In genomic region chr9:44610371-44610770, GRCm38 (mm10) we compare ENCODE assay signal across 34 mouse cellular contexts. TPM values are rescaled to one million over a fixed set of nuclear protein-coding genes. Genes with fewer than 3 reads are reported as not detected.
"Had no signal": no experiment of that assay in that cellular context is flagged by ENCODE, and none has a peak within 500 bp of the region (broad histone marks: within the 10 kb centered on the region; RNA-seq: fewer than 3 reads in every experiment).

No protein-coding gene starts in this region.

- H3K27me3 ChIP-seq: heart, embryonic 12.5 days; hindbrain, embryonic 12.5 days; intestine, embryonic 15.5 days; limb, embryonic 13.5 days; limb, embryonic 15.5 days; liver, embryonic 12.5 days had no signal

- H3K27ac ChIP-seq: heart, embryonic 10.5 days; hindbrain, embryonic 10.5 days; hindbrain, embryonic 12.5 days; hindbrain, embryonic 14.5 days; intestine, embryonic 15.5 days; layer of hippocampus, adult 2 months; limb, embryonic 13.5 days; limb, embryonic 15.5 days; liver, embryonic 12.5 days; liver, embryonic 14.5 days had no signal

- H3K9ac ChIP-seq: heart, embryonic 12.5 days; hindbrain, embryonic 12.5 days; hindbrain, embryonic 14.5 days; intestine, embryonic 15.5 days; limb, embryonic 13.5 days; limb, embryonic 15.5 days; liver, embryonic 12.5 days; liver, embryonic 14.5 days had no signal

- H3K4me3 ChIP-seq: heart, embryonic 10.5 days; heart, embryonic 12.5 days; hindbrain, embryonic 10.5 days; hindbrain, embryonic 12.5 days; intestine, embryonic 15.5 days; layer of hippocampus, adult 2 months; limb, embryonic 13.5 days; limb, embryonic 15.5 days; liver, embryonic 12.5 days had no signal

- DNase-seq: gastrocnemius, postnatal 10 days; gastrocnemius, postnatal 25 days; heart, postnatal 10 days; heart, postnatal 4 days; kidney, adult 18-20 months; kidney, adult 8-10 months; kidney, postnatal 10 days; kidney, postnatal 4 days; layer of hippocampus, postnatal 36 days; left cerebral cortex, postnatal 4 days had no signal

- ATAC-seq: hindbrain, embryonic 16.5 days; inflammation-experienced regulatory T-cells, adult 6 months; intestine, embryonic 15.5 days; intestine, postnatal 0 days; liver, embryonic 12.5 days had no signal

- H3K9me3 ChIP-seq: heart, embryonic 10.5 days; heart, embryonic 12.5 days; hindbrain, embryonic 10.5 days; hindbrain, embryonic 12.5 days; intestine, embryonic 15.5 days; limb, embryonic 13.5 days; limb, embryonic 15.5 days; liver, embryonic 12.5 days had no signal

RNA-seq across cellular contexts. Expression of gene Cxcr5, which starts 48.7 kb away (rescaled TPM):
- total RNA-seq: gastrocnemius, adult 18-20 months; gastrocnemius, postnatal 10 days; gastrocnemius, postnatal 25 days; granulocyte monocyte progenitor cell, adult 5-6 weeks; layer of hippocampus, adult 2 months; layer of hippocampus, postnatal 10 days; layer of hippocampus, postnatal 36 days; left cerebral cortex, adult 18-20 months; left cerebral cortex, adult 8-10 months; left cerebral cortex, postnatal 10 days; left cerebral cortex, postnatal 25 days; left cerebral cortex, postnatal 4 days had no signal
- polyA plus RNA-seq: heart, embryonic 10.5 days; heart, embryonic 12.5 days; heart, embryonic 14.5 days; hindbrain, embryonic 10.5 days; hindbrain, embryonic 12.5 days; hindbrain, embryonic 14.5 days; hindbrain, embryonic 16.5 days; kidney, embryonic 14.5 days; liver, embryonic 12.5 days; liver, embryonic 16.5 days had no signal
